Mouse (Mus musculus): ENCODE results near the gene Gm20538.

Gm20538 gene

GRCm38 (mm10) chr19:44553286-44553685 lies 655 bp upstream of the Gm20538 start:
- no peak for DNase-seq (ENCODE audit: low read depth, low spot score)
- Histone ChIP-seq H3K36me3 (ENCODE audit: control insufficient read depth, insufficient read depth, low read length, poor library complexity, severe bottlenecking) (peaks cover 16% of the 10 kb centered on the region), H3K27me3 (ENCODE audit: control insufficient read depth, insufficient read depth, low read length, poor library complexity, severe bottlenecking) (no peaks in the 10 kb centered on the region)

- H3K36me3 ChIP-seq (ENCODE audit: control insufficient read depth, insufficient read depth, low read length, poor library complexity, severe bottlenecking): peaks cover 12% of the 10 kb centered on the region
- no peaks in the 10 kb centered on the region for H3K27me3 ChIP-seq (ENCODE audit: control insufficient read depth, insufficient read depth, low read length, poor library complexity, severe bottlenecking)
- no peak for DNase-seq (ENCODE audit: low read depth, low spot score)
These were observed 7.2 kb downstream of the Gm20538 start, which contains the start of gene Sec31b for GRCm38 (mm10) chr19:44545321-44546041. Sec31b (minus strand) TSS chr19:44545864.

GRCm38 (mm10) chr19:44544775-44545174 lies 7.9 kb downstream of the Gm20538 start:
- peak; percentile 87 for DNase-seq (ENCODE audit: low read depth, low spot score)

GRCm38 (mm10) chr19:44544372-44544771 lies 8.3 kb downstream of the Gm20538 start:
- DNase-seq (ENCODE audit: low read depth, low spot score): no peak
- no peaks in the 10 kb centered on the region for H3K27me3 ChIP-seq (ENCODE audit: control insufficient read depth, insufficient read depth, low read length, poor library complexity, severe bottlenecking)
- peaks cover 6% of the 10 kb centered on the region; the same call in 1 of the 2 replicates for H3K36me3 ChIP-seq (ENCODE audit: control insufficient read depth, insufficient read depth, low read length, poor library complexity, severe bottlenecking)

More at GRCm38 (mm10) chr19:44544775-44545174, 7.9 kb downstream of the Gm20538 start:
- Histone ChIP-seq H3K36me3 (ENCODE audit: control insufficient read depth, insufficient read depth, low read length, poor library complexity, severe bottlenecking) (peaks cover 8% of the 10 kb centered on the region; the same call in 1 of the 2 replicates), H3K27me3 (ENCODE audit: control insufficient read depth, insufficient read depth, low read length, poor library complexity, severe bottlenecking) (no peaks in the 10 kb centered on the region)

GRCm38 (mm10) chr19:44542694-44543178 lies 9.9 kb downstream of the Gm20538 start:
- no peak for DNase-seq (ENCODE audit: low read depth, low spot score)
- no peaks in the 10 kb centered on the region for H3K36me3 ChIP-seq (ENCODE audit: control insufficient read depth, insufficient read depth, low read length, poor library complexity, severe bottlenecking)
- H3K27me3 ChIP-seq (ENCODE audit: control insufficient read depth, insufficient read depth, low read length, poor library complexity, severe bottlenecking): no peaks in the 10 kb centered on the region

GRCm38 (mm10) chr19:44537416-44537815 lies 15.2 kb downstream of the Gm20538 start:
- no peak for DNase-seq (ENCODE audit: low read depth, low spot score)
- Histone ChIP-seq H3K27me3 (ENCODE audit: control insufficient read depth, insufficient read depth, low read length, poor library complexity, severe bottlenecking) (no peaks in the 10 kb centered on the region), H3K36me3 (ENCODE audit: control insufficient read depth, insufficient read depth, low read length, poor library complexity, severe bottlenecking) (no peaks in the 10 kb centered on the region)

GRCm38 (mm10) chr19:44535376-44535775 lies 17.3 kb downstream of the Gm20538 start:
- no peaks in the 10 kb centered on the region for H3K36me3 ChIP-seq (ENCODE audit: control insufficient read depth, insufficient read depth, low read length, poor library complexity, severe bottlenecking)
- DNase-seq (ENCODE audit: low read depth, low spot score): no peak
- no peaks in the 10 kb centered on the region for H3K27me3 ChIP-seq (ENCODE audit: control insufficient read depth, insufficient read depth, low read length, poor library complexity, severe bottlenecking)

- no peak for DNase-seq (ENCODE audit: low read depth, low spot score)
- no peaks in the 10 kb centered on the region for H3K36me3 ChIP-seq (ENCODE audit: control insufficient read depth, insufficient read depth, low read length, poor library complexity, severe bottlenecking)
- no peaks in the 10 kb centered on the region for H3K27me3 ChIP-seq (ENCODE audit: control insufficient read depth, insufficient read depth, low read length, poor library complexity, severe bottlenecking)
These were observed 22.6 kb downstream of the Gm20538 start for GRCm38 (mm10) chr19:44530018-44530417.

GRCm38 (mm10) chr19:44525551-44526205 lies 27.0 kb downstream of the Gm20538 start:
- no peaks in the 10 kb centered on the region for H3K27me3 ChIP-seq (ENCODE audit: control insufficient read depth, insufficient read depth, low read length, poor library complexity, severe bottlenecking)
- no peaks in the 10 kb centered on the region for H3K36me3 ChIP-seq (ENCODE audit: control insufficient read depth, insufficient read depth, low read length, poor library complexity, severe bottlenecking)
- DNase-seq (ENCODE audit: low read depth, low spot score): no peak

- no peaks in the 10 kb centered on the region; the same call in 1 of the 2 replicates for H3K36me3 ChIP-seq (ENCODE audit: control insufficient read depth, insufficient read depth, low read length, poor library complexity, severe bottlenecking)
- DNase-seq (ENCODE audit: low read depth, low spot score): no peak
These were observed 33.5 kb downstream of the Gm20538 start for GRCm38 (mm10) chr19:44519152-44519551.

GRCm38 (mm10) chr19:44517996-44518768 lies 34.4 kb downstream of the Gm20538 start:
- no peak for DNase-seq (ENCODE audit: low read depth, low spot score)
- no peaks in the 10 kb centered on the region for H3K27me3 ChIP-seq (ENCODE audit: control insufficient read depth, insufficient read depth, low read length, poor library complexity, severe bottlenecking)
- H3K36me3 ChIP-seq (ENCODE audit: control insufficient read depth, insufficient read depth, low read length, poor library complexity, severe bottlenecking): no peaks in the 10 kb centered on the region; the same call in 1 of the 2 replicates

More at GRCm38 (mm10) chr19:44519152-44519551, 33.5 kb downstream of the Gm20538 start:
- no peaks in the 10 kb centered on the region for H3K27me3 ChIP-seq (ENCODE audit: control insufficient read depth, insufficient read depth, low read length, poor library complexity, severe bottlenecking)

- no peak for DNase-seq (ENCODE audit: low read depth, low spot score)
- Histone ChIP-seq H3K27me3 (ENCODE audit: control insufficient read depth, insufficient read depth, low read length, poor library complexity, severe bottlenecking) (no peaks in the 10 kb centered on the region), H3K36me3 (ENCODE audit: control insufficient read depth, insufficient read depth, low read length, poor library complexity, severe bottlenecking) (no peaks in the 10 kb centered on the region; the same call in 1 of the 2 replicates)
These were observed 36.9 kb downstream of the Gm20538 start for GRCm38 (mm10) chr19:44515769-44516168.

GRCm38 (mm10) chr19:44514521-44515451 lies 37.8 kb downstream of the Gm20538 start:
- Histone ChIP-seq H3K27me3 (ENCODE audit: control insufficient read depth, insufficient read depth, low read length, poor library complexity, severe bottlenecking) (peaks cover 4% of the 10 kb centered on the region), H3K36me3 (ENCODE audit: control insufficient read depth, insufficient read depth, low read length, poor library complexity, severe bottlenecking) (no peaks in the 10 kb centered on the region)
- DNase-seq (ENCODE audit: low read depth, low spot score): no peak
